Mouse (Mus musculus) ovary, postnatal 10 days (tissue): ENCODE data around the gene Olfr31.

Experiments used
- DNase-seq: peaks from one replicate; pipeline ENCODE4 v3.0.0; 2022; ENCODE audit warnings: low spot score

Gene Olfr31

DNA sequence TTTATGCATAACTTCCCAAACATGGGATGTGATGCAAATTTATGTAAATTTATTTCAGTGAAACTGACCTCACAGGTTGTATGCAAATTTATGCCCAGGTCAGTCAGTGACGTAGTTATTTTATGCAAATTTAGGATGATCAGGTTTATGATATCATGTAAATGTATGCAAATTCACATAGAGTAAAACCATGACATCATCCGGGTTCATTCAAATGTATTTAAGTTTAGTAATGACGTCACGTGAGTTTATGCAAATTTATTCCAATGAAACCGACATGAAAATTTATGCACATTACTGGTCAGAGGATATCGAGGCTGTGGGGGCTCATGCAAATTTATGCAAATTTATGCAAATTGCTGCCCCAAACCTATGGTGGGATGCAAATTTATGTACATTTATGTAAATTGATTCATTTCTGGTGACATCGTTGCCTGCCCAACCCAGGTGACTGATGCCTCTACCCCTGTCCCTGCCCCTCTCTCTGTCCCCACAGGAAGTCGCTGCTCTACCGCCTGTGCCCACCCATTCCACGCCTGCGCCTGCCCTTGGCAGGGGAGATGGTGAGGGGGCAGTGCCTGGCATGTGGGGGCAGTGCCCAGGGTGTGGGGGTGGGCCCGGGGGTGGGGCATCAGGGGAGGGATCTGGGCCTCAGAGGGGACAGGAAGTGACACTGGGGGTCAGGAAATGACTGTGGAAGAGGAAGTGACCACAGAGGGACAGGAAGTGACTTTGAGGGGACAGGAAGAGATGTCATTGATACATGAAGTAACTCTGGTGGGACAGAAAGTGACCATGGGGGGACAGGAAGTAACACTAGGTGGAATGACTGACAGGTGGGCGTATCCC is 32.1 kb downstream of the Olfr31 start:
- DNase-seq: no peak

GRCm38 (mm10) chr14:14355360-14355646 is 32.7 kb downstream of the Olfr31 start:
- DNase-seq: no peak
